Mouse (Mus musculus) kidney, adult 11 months (tissue): ENCODE data around the gene Ppard.

Experiments used
- DNase-seq: peaks from one replicate; pipeline ENCODE4 v3.0.0; 2022

The Ppard gene

GRCm38 (mm10) chr17:28290262-28290661, 57.8 kb downstream of the Ppard start:
- peak; percentile 90 for DNase-seq

GRCm38 (mm10) chr17:28290671-28291070, 58.2 kb downstream of the Ppard start:
- DNase-seq: no peak

- no peak for DNase-seq
Observed at GRCm38 (mm10) chr17:28291346-28291745, 58.8 kb downstream of the Ppard start.

GRCm38 (mm10) chr17:28293716-28294115, 61.2 kb downstream of the Ppard start:
- DNase-seq: no peak

- no peak for DNase-seq
Observed at GRCm38 (mm10) chr17:28294449-28295333, 62.2 kb downstream of the Ppard start.

GRCm38 (mm10) chr17:28298888-28299287, 66.4 kb downstream of the Ppard start:
- no peak for DNase-seq

GRCm38 (mm10) chr17:28299669-28300320, 67.3 kb downstream of the Ppard start:
- DNase-seq: no peak

GRCm38 (mm10) chr17:28300323-28300722, 67.8 kb downstream of the Ppard start:
- DNase-seq: no peak

- no peak for DNase-seq
Observed at GRCm38 (mm10) chr17:28300850-28301249, 68.3 kb downstream of the Ppard start.

GRCm38 (mm10) chr17:28305172-28305571, 72.7 kb downstream of the Ppard start:
- no peak for DNase-seq

- DNase-seq: peak; percentile 74
Observed at GRCm38 (mm10) chr17:28308297-28309195, 76.0 kb downstream of the Ppard start.

GRCm38 (mm10) chr17:28310831-28311230, 78.3 kb downstream of the Ppard start:
- no peak for DNase-seq

- DNase-seq: no peak
Observed at GRCm38 (mm10) chr17:28311366-28312132, 79.0 kb downstream of the Ppard start.

- DNase-seq: no peak
Observed at GRCm38 (mm10) chr17:28312232-28313211, 80.0 kb downstream of the Ppard start.

- peak; percentile 97 for DNase-seq
Observed at GRCm38 (mm10) chr17:28313212-28313879, 80.8 kb downstream of the Ppard start, which contains the start of gene Fance. Fance (plus strand) TSS chr17:28313519.

- no peak for DNase-seq
Observed at GRCm38 (mm10) chr17:28313880-28314225, 81.4 kb downstream of the Ppard start.

- DNase-seq: no peak
Observed at GRCm38 (mm10) chr17:28315611-28316160, 83.2 kb downstream of the Ppard start.

- DNase-seq: no peak
Observed at GRCm38 (mm10) chr17:28316476-28316875, 84.0 kb downstream of the Ppard start.

GRCm38 (mm10) chr17:28317091-28317490, 84.6 kb downstream of the Ppard start:
- no peak for DNase-seq

GRCm38 (mm10) chr17:28317725-28318124, 85.2 kb downstream of the Ppard start:
- DNase-seq: no peak
